Mouse (Mus musculus) kidney, adult 2 months (tissue): Measurements from ENCODE around the gene Ecm2.

Experiments
- CTCF ChIP-seq: fragments of 200-500 bp; conservative IDR thresholded peaks from 2 replicates; pipeline ENCODE4 v1.5.1; 2011; ENCODE audit warnings: low read depth, mild to moderate bottlenecking, control low read depth, low read length, moderate library complexity, mixed read lengths; ENCODE audit not compliant: insufficient read depth, insufficient read length
- POLR2A ChIP-seq: fragments of 200-500 bp; IDR thresholded peaks from one replicate; pipeline ENCODE4 v1.6.1; 2011; ENCODE audit warnings: low read depth, low read length, control low read depth

GRCm38 (mm10) chr13:49545646-49546045 is 41.0 kb downstream of the Ecm2 start:
- TF ChIP-seq CTCF (no peak), POLR2A (no peak)
